Mouse (Mus musculus) heart, adult 2 months (tissue): ENCODE measurements at regions not wholly inside any gene's neighbourhood (a gene's known extent, or its start where the extent isn't known, plus 50 kb on each side); places are given as distances from the start of the nearest gene placed in this dataset.

ENCODE experiments used
- DNase-seq, 2 experiments: peaks; one replicate each; pipeline ENCODE4 v3.0.0; 2021
- H3K27ac ChIP-seq: fragments of 200-600 bp; 2 replicates; pipeline ENCODE4 v1.8.1; 2022
- H3K27me3 ChIP-seq: fragments of 200-500 bp; 2 replicates; pipeline ENCODE4 v1.6.1; 2012; ENCODE audit warnings: mild to moderate bottlenecking, low read length, inconsistent platforms, mixed read lengths; ENCODE audit not compliant: control insufficient read depth, insufficient read depth
- H3K36me3 ChIP-seq: fragments of 200-500 bp; 2 replicates; pipeline ENCODE4 v1.6.1; 2012; ENCODE audit warnings: low read length, inconsistent platforms; ENCODE audit not compliant: control insufficient read depth, insufficient read depth
- H3K4me1 ChIP-seq: fragments of 200-500 bp; 2 replicates; pipeline ENCODE4 v1.6.1; 2011; ENCODE audit warnings: low read length; ENCODE audit not compliant: control insufficient read depth, insufficient read depth
- H3K4me3 ChIP-seq: fragments of 200-600 bp; 2 replicates; pipeline ENCODE4 v1.8.1; 2022
- H3K79me2 ChIP-seq: fragments of 200-500 bp; replicated peaks from 2 replicates; pipeline ENCODE4 v1.6.1; 2012; ENCODE audit warnings: mild to moderate bottlenecking, inconsistent platforms, low read length, moderate library complexity, mixed read lengths; ENCODE audit not compliant: control insufficient read depth, insufficient read depth
- H3K9ac ChIP-seq: fragments of 200-500 bp; 2 replicates; pipeline ENCODE4 v1.6.1; 2012; ENCODE audit warnings: low read depth, mild to moderate bottlenecking, control low read depth, inconsistent platforms, low read length, mixed read lengths
- CTCF ChIP-seq: fragments of 200-600 bp; IDR thresholded peaks from 2 replicates; pipeline ENCODE4 v1.8.1; 2022; ENCODE audit warnings: antibody characterized with exemption, mild to moderate bottlenecking, moderate library complexity
- EP300 ChIP-seq: fragments of 200-500 bp; IDR thresholded peaks from 2 replicates; pipeline ENCODE4 v1.6.1; 2011; ENCODE audit warnings: low read depth, low read length, control low read depth; ENCODE audit not compliant: insufficient read depth
- POLR2A ChIP-seq: fragments of 200-500 bp; IDR thresholded peaks from 2 replicates; pipeline ENCODE4 v1.6.1; 2011; ENCODE audit warnings: mild to moderate bottlenecking, low read depth, low read length, control low read depth; ENCODE audit not compliant: insufficient read depth
- WGBS: fragments of 180-500 bp; shearing (Covaris S2); methylation state at CpG from one replicate; pipeline ENCODE4 v1.1.7; 2018; 5-methylcytosine and 5-hydroxymethylcytosine counted together
- intact Hi-C: fragments of 180-260 bp; cut with DNase I; formaldehyde crosslinking; loops from one replicate; pipeline ENCODE4 v1.15.1; 2025

DNA sequence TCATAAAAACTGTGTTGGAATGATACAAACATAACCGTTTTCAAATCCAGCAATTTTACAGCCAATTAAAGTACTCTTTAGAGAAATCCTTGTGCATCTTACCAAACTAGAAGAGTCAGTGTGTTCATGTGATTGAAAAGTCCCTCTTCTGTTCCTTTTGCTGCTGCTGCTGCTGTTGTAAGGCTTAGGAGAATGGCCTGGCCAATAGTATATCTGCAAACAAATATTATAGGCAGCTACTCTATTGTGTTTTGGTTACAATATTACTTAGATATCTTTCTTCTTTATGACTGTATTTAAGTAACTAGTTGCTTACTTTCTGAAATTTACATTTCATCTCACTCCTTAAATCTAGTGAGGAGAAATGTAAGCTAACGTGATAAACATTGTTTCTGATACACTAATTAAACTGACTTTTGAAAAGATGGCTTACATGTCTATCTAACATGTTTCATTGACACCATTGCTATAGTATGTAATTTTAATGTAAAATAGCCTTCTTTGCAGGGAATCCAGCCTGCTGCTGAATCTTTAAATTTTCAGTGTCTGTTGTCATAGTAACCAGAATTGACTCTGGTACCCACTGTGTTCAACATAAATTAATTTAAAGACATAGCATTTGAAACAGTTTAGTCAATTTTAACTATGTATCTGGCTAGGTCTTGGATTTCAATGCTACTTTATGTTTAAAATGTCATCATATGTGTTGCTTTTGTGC lies 139.7 kb upstream of the Slco6d1 start:
- H3K36me3 ChIP-seq: no peaks in the 10 kb centered on the region
- no peak overlapping the region for H3K27ac ChIP-seq
- TF ChIP-seq CTCF (no peak), EP300 (no peak)
- intact Hi-C loops: no loop called here
- no peak for DNase-seq
- no peaks in the 10 kb centered on the region for H3K79me2 ChIP-seq
- H3K4me3 ChIP-seq: no peak overlapping the region
- no peaks in the 10 kb centered on the region for H3K27me3 ChIP-seq
- no peak overlapping the region for H3K9ac ChIP-seq
- WGBS: 82% methylated on average over 2 of the region's 2 CpGs
- H3K4me1 ChIP-seq: no peaks in the 10 kb centered on the region

- intact Hi-C loops: no loop called here
- no peaks in the 10 kb centered on the region for H3K4me1 ChIP-seq
- H3K27me3 ChIP-seq: no peaks in the 10 kb centered on the region
- no peak overlapping the region for H3K9ac ChIP-seq
- no peak for TF ChIP-seq CTCF
- no peak for TF ChIP-seq EP300
- TF ChIP-seq POLR2A: no peak
- no peak overlapping the region for H3K27ac ChIP-seq
- H3K4me3 ChIP-seq: no peak overlapping the region
- no peak for DNase-seq
- WGBS: 79% methylated on average over 2 of the region's 2 CpGs
- no peaks in the 10 kb centered on the region for H3K79me2 ChIP-seq
- no peaks in the 10 kb centered on the region for H3K36me3 ChIP-seq
Observed at GRCm38 (mm10) chr1:98281771-98282149, 139.2 kb upstream of the Slco6d1 start.

DNA sequence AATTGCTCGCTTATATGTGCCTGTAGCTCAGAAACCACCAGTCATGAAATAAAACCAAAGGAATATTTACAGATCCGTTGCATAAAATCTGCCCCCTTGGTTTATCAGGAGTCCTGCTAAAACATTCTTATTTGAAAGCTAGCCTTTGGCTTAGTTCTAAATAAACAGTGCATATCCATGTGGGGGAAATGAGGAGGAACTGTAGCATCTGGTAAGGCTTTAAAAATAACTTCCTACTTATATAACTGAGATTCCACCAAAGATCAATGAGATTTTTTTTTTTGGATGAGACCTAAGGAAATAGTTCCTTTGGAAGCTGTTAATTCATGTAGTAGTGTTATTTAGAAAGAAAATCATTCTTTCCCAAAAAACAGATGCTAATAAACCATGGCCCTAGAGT lies 117.8 kb upstream of the Slco6d1 start:
- TF ChIP-seq CTCF (no peak), EP300 (no peak), POLR2A (no peak)
- H3K27ac ChIP-seq: no peak overlapping the region
- H3K4me1 ChIP-seq: no peaks in the 10 kb centered on the region
- DNase-seq: no peak
- H3K27me3 ChIP-seq: no peaks in the 10 kb centered on the region
- H3K79me2 ChIP-seq: no peaks in the 10 kb centered on the region
- no peaks in the 10 kb centered on the region for H3K36me3 ChIP-seq
- H3K9ac ChIP-seq: no peak overlapping the region
- H3K4me3 ChIP-seq: no peak overlapping the region
- 68% methylated on average over 2 of the region's 2 CpGs for WGBS
- intact Hi-C loops: no loop called here

DNA sequence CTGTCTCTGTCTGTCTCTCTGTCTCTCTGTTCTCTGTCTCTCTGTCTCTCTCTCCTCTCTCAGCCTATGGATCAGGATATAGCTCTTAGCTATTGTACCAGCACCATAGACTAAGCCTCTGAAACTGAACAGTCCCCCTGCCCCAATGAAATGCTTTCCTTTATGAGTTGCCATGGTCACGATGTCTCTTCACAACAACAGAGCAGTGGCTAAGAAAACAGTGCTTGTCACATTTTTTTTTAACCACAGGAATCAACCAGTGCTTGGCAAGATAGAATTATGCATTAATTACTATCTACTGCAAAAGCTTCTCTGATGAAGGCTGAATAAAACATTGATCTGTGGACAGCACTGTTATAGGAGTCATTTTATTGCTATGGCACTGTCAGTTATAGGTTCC lies 114.6 kb upstream of the Slco6d1 start:
- H3K4me3 ChIP-seq: no peak overlapping the region
- intact Hi-C loops: no loop called here
- H3K27me3 ChIP-seq: no peaks in the 10 kb centered on the region
- no peaks in the 10 kb centered on the region for H3K4me1 ChIP-seq
- no peaks in the 10 kb centered on the region for H3K79me2 ChIP-seq
- no peaks in the 10 kb centered on the region for H3K36me3 ChIP-seq
- H3K9ac ChIP-seq: no peak overlapping the region
- TF ChIP-seq EP300 (no peak), POLR2A (no peak), CTCF (no peak)
- no peak overlapping the region for H3K27ac ChIP-seq
- WGBS: 88% methylated on average over 1 of the region's 1 CpGs
- DNase-seq: no peak

DNA sequence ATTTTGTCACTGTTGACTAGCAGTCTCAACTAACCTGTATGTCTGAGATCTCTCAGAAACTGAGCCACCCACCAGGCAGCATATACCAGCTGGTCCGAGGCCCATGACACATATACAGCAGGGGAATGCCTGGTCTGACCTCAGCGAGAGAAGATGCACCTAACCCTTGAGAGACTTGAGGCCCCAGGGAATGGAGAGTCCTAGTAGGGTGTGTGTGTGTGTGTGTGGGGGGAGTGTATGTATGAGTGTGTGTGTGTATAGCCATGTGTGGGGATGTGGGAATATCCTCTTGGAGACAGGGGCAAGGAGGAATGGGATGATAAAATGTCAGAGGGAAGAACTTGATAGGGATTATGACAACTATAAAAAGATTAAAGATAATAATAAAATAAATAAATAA lies 113.4 kb upstream of the Slco6d1 start:
- Histone ChIP-seq H3K27ac (no peak overlapping the region), H3K4me3 (no peak overlapping the region), H3K4me1 (no peaks in the 10 kb centered on the region), H3K9ac (no peak overlapping the region), H3K36me3 (no peaks in the 10 kb centered on the region), H3K79me2 (no peaks in the 10 kb centered on the region), H3K27me3 (no peaks in the 10 kb centered on the region)
- 91% methylated on average over 2 of the region's 2 CpGs for WGBS
- intact Hi-C loops: no loop called here
- TF ChIP-seq EP300: no peak
- TF ChIP-seq POLR2A: no peak
- TF ChIP-seq CTCF: no peak
- no peak for DNase-seq

GRCm38 (mm10) chr1:98309894-98310293 lies 111.0 kb upstream of the Slco6d1 start:
- no peaks in the 10 kb centered on the region for H3K79me2 ChIP-seq
- no peak overlapping the region for H3K9ac ChIP-seq
- WGBS: 9% methylated on average over 1 of the region's 1 CpGs
- H3K4me1 ChIP-seq: no peaks in the 10 kb centered on the region
- no peak for DNase-seq
- H3K27ac ChIP-seq: no peak overlapping the region
- intact Hi-C loops: no loop called here
- no peaks in the 10 kb centered on the region for H3K27me3 ChIP-seq
- no peak overlapping the region for H3K4me3 ChIP-seq
- H3K36me3 ChIP-seq: no peaks in the 10 kb centered on the region
- TF ChIP-seq POLR2A (no peak), CTCF (no peak), EP300 (no peak)
